Mouse (Mus musculus) liver, embryonic 14.5 days (tissue): ENCODE measurements at regions not wholly inside any gene's neighbourhood (a gene's known extent, or its start where the extent isn't known, plus 50 kb on each side); places are given as distances from the start of the nearest gene placed in this dataset.

ENCODE experiments used
- CTCF ChIP-seq: IDR thresholded peaks from 2 replicates; pipeline ENCODE4 v1.5.1; 2016; ENCODE audit warnings: antibody characterized with exemption, low read depth, control low read depth
- EP300 ChIP-seq: IDR thresholded peaks from 2 replicates; pipeline ENCODE4 v1.6.1; 2016; ENCODE audit warnings: antibody characterized with exemption, low read depth

- TF ChIP-seq EP300 (no peak), CTCF (no peak)
Observed at GRCm38 (mm10) chr15:87480758-87481157, 63.3 kb upstream of the Fam19a5 start.
